Mouse (Mus musculus): Measurements from ENCODE around the gene Plxnd1. TPM values are rescaled to one million over a fixed set of nuclear protein-coding genes. Genes with fewer than 3 reads are reported as not detected.
A peak's percentile ranks its signal among the peaks of the same experiment; 100 is the strongest.

Plxnd1 gene
- total RNA-seq (2021), result 100 to 1,000 TPM; 167 to 181 TPM

- DNase-seq, result peak; percentile 85
- intact Hi-C loops (cut with DNase I), result loop anchor here (5.0 kb wide), 1 partner anchor 103 kb away; no protein-coding TSS in a partner anchor
Measured at GRCm38 (mm10) chr6:115994877-115995520, at the start of gene Plxnd1. TSS of gene Plxnd1 (minus strand) at chr6:115995005.

GRCm38 (mm10) chr6:116044039-116044438, 49.2 kb upstream of the Plxnd1 start:
- intact Hi-C loops (cut with DNase I), result no loop called here
- DNase-seq, result no peak

GRCm38 (mm10) chr6:116038222-116038621, 43.4 kb upstream of the Plxnd1 start:
- intact Hi-C loops (cut with DNase I), result no loop called here

GRCm38 (mm10) chr6:116037281-116037831, 42.6 kb upstream of the Plxnd1 start:
- intact Hi-C loops (cut with DNase I), result no loop called here
- no peak for DNase-seq

More at GRCm38 (mm10) chr6:116038222-116038621, 43.4 kb upstream of the Plxnd1 start:
- DNase-seq, result no peak

- intact Hi-C loops (cut with DNase I), result no loop called here
- DNase-seq, result no peak
Measured at GRCm38 (mm10) chr6:116036555-116036954, 41.8 kb upstream of the Plxnd1 start.

GRCm38 (mm10) chr6:116031052-116031451, 36.2 kb upstream of the Plxnd1 start:
- no peak for DNase-seq
- intact Hi-C loops (cut with DNase I), result no loop called here

GRCm38 (mm10) chr6:116024666-116025065, 29.9 kb upstream of the Plxnd1 start:
- DNase-seq, result no peak
- intact Hi-C loops (cut with DNase I), result no loop called here

GRCm38 (mm10) chr6:116021961-116022485, 27.2 kb upstream of the Plxnd1 start:
- intact Hi-C loops (cut with DNase I), result no loop called here

GRCm38 (mm10) chr6:116015902-116016301, 21.1 kb upstream of the Plxnd1 start:
- DNase-seq, result no peak
- intact Hi-C loops (cut with DNase I), result no loop called here

More at GRCm38 (mm10) chr6:116021961-116022485, 27.2 kb upstream of the Plxnd1 start:
- no peak for DNase-seq

- intact Hi-C loops (cut with DNase I), result no loop called here
- no peak for DNase-seq
Measured at GRCm38 (mm10) chr6:116014111-116014510, 19.3 kb upstream of the Plxnd1 start.

- DNase-seq, result no peak
- intact Hi-C loops (cut with DNase I), result no loop called here
Measured at GRCm38 (mm10) chr6:116013687-116014086, 18.9 kb upstream of the Plxnd1 start.

GRCm38 (mm10) chr6:116010541-116010940, 15.7 kb upstream of the Plxnd1 start:
- DNase-seq, result peak; percentile 77
- intact Hi-C loops (cut with DNase I), result loop anchor here (2.0 kb wide), 1 partner anchor 118 kb away; no protein-coding TSS in a partner anchor

- DNase-seq, result no peak
- intact Hi-C loops (cut with DNase I), result loop anchor here (5.0 kb wide), 1 partner anchor 107 kb away; no protein-coding TSS in a partner anchor
Measured at GRCm38 (mm10) chr6:116009426-116009825, 14.6 kb upstream of the Plxnd1 start.

- intact Hi-C loops (cut with DNase I), result loop anchor here (5.0 kb wide), 1 partner anchor 105 kb away; no protein-coding TSS in a partner anchor
Measured at GRCm38 (mm10) chr6:116007561-116008173, 12.9 kb upstream of the Plxnd1 start.

GRCm38 (mm10) chr6:116006731-116007130, 11.9 kb upstream of the Plxnd1 start:
- DNase-seq, result no peak
- intact Hi-C loops (cut with DNase I), result loop anchor here (5.0 kb wide), 1 partner anchor 104 kb away; no protein-coding TSS in a partner anchor

More at GRCm38 (mm10) chr6:116007561-116008173, 12.9 kb upstream of the Plxnd1 start:
- peak; percentile 73 for DNase-seq

- intact Hi-C loops (cut with DNase I), result loop anchor here (5.0 kb wide), 1 partner anchor 104 kb away; no protein-coding TSS in a partner anchor
- DNase-seq, result no peak
Measured at GRCm38 (mm10) chr6:116005959-116006288, 11.1 kb upstream of the Plxnd1 start.

- intact Hi-C loops (cut with DNase I), result loop anchor here (5.0 kb wide), 1 partner anchor 103 kb away; no protein-coding TSS in a partner anchor
- DNase-seq, result no peak
Measured at GRCm38 (mm10) chr6:116005275-116005958, 10.6 kb upstream of the Plxnd1 start.

- no peak for DNase-seq
- intact Hi-C loops (cut with DNase I), result loop anchor here (5.0 kb wide), 1 partner anchor 102 kb away; no protein-coding TSS in a partner anchor
Measured at GRCm38 (mm10) chr6:116004716-116005115, 9.9 kb upstream of the Plxnd1 start.

GRCm38 (mm10) chr6:116004069-116004468, 9.3 kb upstream of the Plxnd1 start:
- intact Hi-C loops (cut with DNase I), result no loop called here
- no peak for DNase-seq

GRCm38 (mm10) chr6:116003516-116003915, 8.7 kb upstream of the Plxnd1 start:
- intact Hi-C loops (cut with DNase I), result no loop called here
- DNase-seq, result no peak
